Mouse (Mus musculus) kidney, embryonic 15.5 days (tissue): ENCODE measurements around the gene A630095N17Rik. TPM values are rescaled to one million over a fixed set of nuclear protein-coding genes. Genes with fewer than 3 reads are reported as not detected.
A peak's percentile ranks its signal among the peaks of the same experiment; 100 is the strongest.

Source experiments
- ATAC-seq: fragments of 200-750 bp; cut with Nextera tagmentation; replicated peaks from 2 replicates; pipeline ENCODE4 v1.8.0; 2017; ENCODE audit warnings: moderate TSS enrichment; ENCODE audit not compliant: low FRiP score
- H3K27ac ChIP-seq: fragments of 300-500 bp; sonication (generic); 2 replicates; pipeline ENCODE4 v1.5.1; 2015; ENCODE audit warnings: mild to moderate bottlenecking, inconsistent platforms
- H3K27me3 ChIP-seq: fragments of 300-500 bp; sonication (generic); 2 replicates; pipeline ENCODE4 v1.6.1; 2015; ENCODE audit warnings: inconsistent platforms
- H3K36me3 ChIP-seq: fragments of 300-500 bp; sonication (generic); 2 replicates; pipeline ENCODE4 v1.6.1; 2015; ENCODE audit warnings: inconsistent platforms
- H3K4me1 ChIP-seq: fragments of 300-500 bp; sonication (generic); 2 replicates; pipeline ENCODE4 v1.6.1; 2015; ENCODE audit warnings: inconsistent platforms
- H3K4me2 ChIP-seq: fragments of 300-500 bp; sonication (generic); 2 replicates; pipeline ENCODE4 v1.6.1; 2015; ENCODE audit warnings: moderate library complexity, mild to moderate bottlenecking, inconsistent platforms
- H3K4me3 ChIP-seq: fragments of 300-500 bp; sonication (generic); replicated peaks from 2 replicates; pipeline ENCODE4 v1.5.1; 2015; ENCODE audit warnings: mild to moderate bottlenecking, inconsistent platforms
- H3K9ac ChIP-seq: fragments of 300-500 bp; sonication (generic); 2 replicates; pipeline ENCODE4 v1.6.1; 2015; ENCODE audit warnings: mild to moderate bottlenecking, inconsistent platforms
- H3K9me3 ChIP-seq: fragments of 300-500 bp; sonication (generic); replicated peaks from 2 replicates; pipeline ENCODE4 v1.6.1; 2016; ENCODE audit warnings: inconsistent platforms
- WGBS: fragments of 180-500 bp; shearing (Covaris S2); methylation state at CpG from one replicate; pipeline ENCODE4 v1.1.7; 2015; ENCODE audit warnings: mixed read lengths; 5-methylcytosine and 5-hydroxymethylcytosine counted together
- polyA plus RNA-seq: library from polyadenylated mRNA; unstranded; fragments of >200 nt; fragmentation: Nextera tagmentation; extraction: Ambion mirVana; gene quantifications from 2 replicates; pipeline ENCODE4 v1.2.1, GENCODE M21; 2015

Gene A630095N17Rik
- polyA plus RNA-seq, 1 experiment from 2014 or later = not detected

GRCm38 (mm10) chr1:75252308-75252707 lies 20.4 kb upstream of the A630095N17Rik start:
- no peak overlapping the region for H3K4me2 ChIP-seq
- H3K27ac ChIP-seq = no peak overlapping the region
- no peaks in the 10 kb centered on the region for H3K36me3 ChIP-seq
- WGBS = 70% methylated on average over 13 of the region's 13 CpGs
- no peak overlapping the region for H3K4me3 ChIP-seq
- peaks cover 24% of the 10 kb centered on the region for H3K4me1 ChIP-seq
- ATAC-seq = no peak
- H3K9ac ChIP-seq = no peak overlapping the region
- no peaks in the 10 kb centered on the region for H3K9me3 ChIP-seq
- peaks cover 7% of the 10 kb centered on the region for H3K27me3 ChIP-seq

- peak; percentile 40; the same call in 1 of the 2 replicates for ATAC-seq
- no peaks in the 10 kb centered on the region for H3K36me3 ChIP-seq
- peaks cover 7% of the 10 kb centered on the region for H3K27me3 ChIP-seq
- H3K4me3 ChIP-seq = peak overlapping the region; percentile 25
- no peak overlapping the region for H3K27ac ChIP-seq
- WGBS = 5% methylated on average over 21 of the region's 22 CpGs
- no peaks in the 10 kb centered on the region for H3K9me3 ChIP-seq
- peaks cover 26% of the 10 kb centered on the region for H3K4me1 ChIP-seq
- H3K4me2 ChIP-seq = peak overlapping the region; percentile 56
- peak overlapping the region; percentile 29; the same call in 1 of the 2 replicates for H3K9ac ChIP-seq
Observed at GRCm38 (mm10) chr1:75251112-75251970, 19.4 kb upstream of the A630095N17Rik start.

- peaks cover 7% of the 10 kb centered on the region for H3K27me3 ChIP-seq
- no peak overlapping the region for H3K27ac ChIP-seq
- no peaks in the 10 kb centered on the region for H3K36me3 ChIP-seq
- no peak overlapping the region for H3K4me3 ChIP-seq
- no peak for ATAC-seq
- no peaks in the 10 kb centered on the region for H3K9me3 ChIP-seq
- WGBS = 60% methylated on average over 3 of the region's 3 CpGs
- no peak overlapping the region for H3K9ac ChIP-seq
- H3K4me2 ChIP-seq = no peak overlapping the region
- H3K4me1 ChIP-seq = peaks cover 26% of the 10 kb centered on the region
Observed at GRCm38 (mm10) chr1:75250498-75250897, 18.6 kb upstream of the A630095N17Rik start.

- H3K27me3 ChIP-seq = peaks cover 5% of the 10 kb centered on the region
- no peaks in the 10 kb centered on the region for H3K9me3 ChIP-seq
- peak overlapping the region; percentile 26; the same call in 1 of the 2 replicates for H3K9ac ChIP-seq
- H3K4me1 ChIP-seq = peaks cover 26% of the 10 kb centered on the region
- no peak overlapping the region for H3K4me3 ChIP-seq
- WGBS = 42% methylated on average over 9 of the region's 9 CpGs
- H3K4me2 ChIP-seq = no peak overlapping the region
- ATAC-seq = peak; percentile 26; the same call in 1 of the 2 replicates
- H3K27ac ChIP-seq = peak overlapping the region; percentile 60
- peaks cover 7% of the 10 kb centered on the region; the same call in 1 of the 2 replicates for H3K36me3 ChIP-seq
Observed at GRCm38 (mm10) chr1:75248041-75248772, 16.3 kb upstream of the A630095N17Rik start.

GRCm38 (mm10) chr1:75247071-75247930 lies 15.4 kb upstream of the A630095N17Rik start:
- ATAC-seq = no peak
- Histone ChIP-seq H3K9me3 (no peaks in the 10 kb centered on the region), H3K27me3 (peaks cover 2% of the 10 kb centered on the region; the same call in 1 of the 2 replicates), H3K27ac (0 out of 2 replicates have a peak overlapping the region, but pooled peaks have one; percentile 60), H3K4me3 (no peak overlapping the region), H3K9ac (peak overlapping the region; percentile 26; the same call in 1 of the 2 replicates), H3K36me3 (peaks cover 15% of the 10 kb centered on the region; the same call in 1 of the 2 replicates), H3K4me2 (no peak overlapping the region), H3K4me1 (peaks cover 26% of the 10 kb centered on the region)
- 77% methylated on average over 16 of the region's 16 CpGs for WGBS

- Histone ChIP-seq H3K27me3 (no peaks in the 10 kb centered on the region), H3K36me3 (peaks cover 39% of the 10 kb centered on the region), H3K4me2 (no peak overlapping the region), H3K4me3 (no peak overlapping the region), H3K4me1 (peaks cover 15% of the 10 kb centered on the region), H3K9me3 (no peaks in the 10 kb centered on the region), H3K27ac (no peak overlapping the region), H3K9ac (no peak overlapping the region)
- WGBS = 22% methylated on average over 4 of the region's 4 CpGs
- peak; percentile 61 for ATAC-seq
Observed at GRCm38 (mm10) chr1:75244836-75245235, 12.9 kb upstream of the A630095N17Rik start.

- H3K9me3 ChIP-seq = no peaks in the 10 kb centered on the region
- H3K9ac ChIP-seq = no peak overlapping the region
- no peaks in the 10 kb centered on the region for H3K27me3 ChIP-seq
- WGBS = 90% methylated on average over 12 of the region's 12 CpGs
- no peak overlapping the region for H3K4me3 ChIP-seq
- no peak overlapping the region for H3K4me2 ChIP-seq
- no peak overlapping the region for H3K27ac ChIP-seq
- H3K36me3 ChIP-seq = peaks cover 44% of the 10 kb centered on the region
- peak; percentile 10; the same call in 1 of the 2 replicates for ATAC-seq
- peaks cover 15% of the 10 kb centered on the region for H3K4me1 ChIP-seq
Observed at GRCm38 (mm10) chr1:75244175-75244826, 12.4 kb upstream of the A630095N17Rik start.

- no peak overlapping the region for H3K9ac ChIP-seq
- H3K36me3 ChIP-seq = peaks cover 50% of the 10 kb centered on the region
- H3K4me2 ChIP-seq = no peak overlapping the region
- no peaks in the 10 kb centered on the region for H3K9me3 ChIP-seq
- H3K4me3 ChIP-seq = no peak overlapping the region
- 90% methylated on average over 14 of the region's 14 CpGs for WGBS
- no peak for ATAC-seq
- H3K27ac ChIP-seq = no peak overlapping the region
- peaks cover 13% of the 10 kb centered on the region for H3K4me1 ChIP-seq
- H3K27me3 ChIP-seq = no peaks in the 10 kb centered on the region
Observed at GRCm38 (mm10) chr1:75243411-75243810, 11.5 kb upstream of the A630095N17Rik start.

- ATAC-seq = no peak
- Histone ChIP-seq H3K27me3 (no peaks in the 10 kb centered on the region), H3K9ac (no peak overlapping the region), H3K4me1 (peaks cover 19% of the 10 kb centered on the region), H3K4me3 (no peak overlapping the region), H3K9me3 (no peaks in the 10 kb centered on the region), H3K4me2 (no peak overlapping the region), H3K27ac (no peak overlapping the region), H3K36me3 (peaks cover 50% of the 10 kb centered on the region)
- WGBS = 87% methylated on average over 10 of the region's 10 CpGs
Observed at GRCm38 (mm10) chr1:75239591-75239990, 7.7 kb upstream of the A630095N17Rik start.

- Histone ChIP-seq H3K27me3 (peaks cover 6% of the 10 kb centered on the region; the same call in 1 of the 2 replicates), H3K36me3 (peaks cover 27% of the 10 kb centered on the region), H3K27ac (peak within 1 kb of the TSS; percentile 81), H3K9ac (peak within 1 kb of the TSS; percentile 84), H3K4me3 (peak within 1 kb of the TSS; percentile 67), H3K9me3 (no peaks in the 10 kb centered on the region), H3K4me2 (peak within 1 kb of the TSS; percentile 95), H3K4me1 (peaks cover 23% of the 10 kb centered on the region)
- peak; percentile 95 for ATAC-seq
- WGBS = under 1% methylated on average over 62 of the region's 64 CpGs
Observed at GRCm38 (mm10) chr1:75236117-75237050, 4.5 kb upstream of the A630095N17Rik start, which contains the start of gene Dnajb2. Gene Dnajb2, plus strand, starts transcription at chr1:75236406.
